Mouse (Mus musculus) heart, embryonic 16.5 days (tissue): ENCODE results near the gene Prickle2. TPM values are rescaled to one million over a fixed set of nuclear protein-coding genes. Genes with fewer than 3 reads are reported as not detected.

ENCODE experiments used
- ATAC-seq: fragments of 200-750 bp; cut with Nextera tagmentation; replicated peaks from 2 replicates; pipeline ENCODE4 v1.8.0; 2017; ENCODE audit warnings: moderate number of reproducible peaks; ENCODE audit not compliant: insufficient read depth, low FRiP score; ENCODE audit errors: extremely low read depth
- H3K27ac ChIP-seq: fragments of 300-500 bp; sonication (generic); 2 replicates; pipeline ENCODE4 v1.5.1; 2014; ENCODE audit warnings: mild to moderate bottlenecking, low read length, control low read depth, moderate library complexity
- H3K27me3 ChIP-seq: fragments of 300-500 bp; sonication (generic); 2 replicates; pipeline ENCODE4 v1.6.1; 2014; ENCODE audit warnings: low read length, mixed read lengths; ENCODE audit not compliant: control insufficient read depth, insufficient read depth
- H3K36me3 ChIP-seq: fragments of 300-500 bp; sonication (generic); 2 replicates; pipeline ENCODE4 v1.6.1; 2014; ENCODE audit not compliant: control insufficient read depth, insufficient read depth
- H3K4me1 ChIP-seq: fragments of 300-500 bp; sonication (generic); 2 replicates; pipeline ENCODE4 v1.6.1; 2014; ENCODE audit warnings: low read length, mixed read lengths; ENCODE audit not compliant: control insufficient read depth, insufficient read depth
- H3K4me2 ChIP-seq: fragments of 300-500 bp; sonication (generic); 2 replicates; pipeline ENCODE4 v1.6.1; 2014; ENCODE audit warnings: low read depth, mild to moderate bottlenecking, control low read depth, low read length
- H3K4me3 ChIP-seq: fragments of 300-500 bp; sonication (generic); 2 replicates; pipeline ENCODE4 v1.5.1; 2014; ENCODE audit warnings: mild to moderate bottlenecking, control low read depth, low read length
- H3K9ac ChIP-seq: fragments of 300-500 bp; sonication (generic); 2 replicates; pipeline ENCODE4 v1.6.1; 2014; ENCODE audit warnings: low read length, control low read depth
- H3K9me3 ChIP-seq: fragments of 300-500 bp; sonication (generic); replicated peaks from 2 replicates; pipeline ENCODE4 v1.6.1; 2016; ENCODE audit warnings: low read length; ENCODE audit not compliant: control insufficient read depth
- WGBS: fragments of 180-500 bp; shearing (Covaris S2); extraction: QIAGEN DNeasy Blood & Tissue Kit; methylation state at CpG from one replicate; pipeline ENCODE4 v1.1.7; 2014; 5-methylcytosine and 5-hydroxymethylcytosine counted together
- polyA plus RNA-seq: library from polyadenylated mRNA; unstranded; fragments of >200 nt; fragmentation: Nextera tagmentation; extraction: Ambion mirVana; gene quantifications from 2 replicates; pipeline ENCODE4 v1.2.1, GENCODE M21; 2015

The Prickle2 gene
- polyA plus RNA-seq, 1 experiment from 2014 or later = 4.2 TPM

DNA sequence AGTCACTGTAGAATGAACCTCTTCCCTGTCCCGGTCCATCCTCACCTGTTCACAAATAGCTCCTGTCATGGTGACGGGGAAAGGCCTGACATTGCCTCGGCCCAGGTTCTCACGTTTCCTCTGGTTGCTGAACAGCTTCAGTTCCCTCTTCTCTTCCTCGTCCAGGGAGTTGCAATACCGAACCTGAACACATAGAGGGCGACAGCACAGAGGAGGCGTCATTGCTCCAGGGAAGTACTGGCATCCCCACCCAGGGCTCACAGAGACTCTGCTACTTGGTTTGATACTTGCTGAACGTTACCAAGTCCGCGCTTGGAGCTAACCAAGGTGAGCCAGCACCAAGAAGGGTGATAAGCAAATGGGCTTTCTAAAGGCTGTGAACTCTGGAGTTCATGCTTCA is 283.7 kb downstream of the Prickle2 start:
- Histone ChIP-seq H3K36me3 (peaks cover 8% of the 10 kb centered on the region; the same call in 1 of the 2 replicates), H3K9me3 (no peaks in the 10 kb centered on the region), H3K4me3 (no peak overlapping the region), H3K9ac (no peak overlapping the region), H3K27me3 (no peaks in the 10 kb centered on the region), H3K27ac (no peak overlapping the region), H3K4me2 (no peak overlapping the region), H3K4me1 (peaks cover 2% of the 10 kb centered on the region; the same call in 1 of the 2 replicates)
- WGBS = 51% methylated on average over 11 of the region's 11 CpGs
- ATAC-seq = no peak

- H3K27ac ChIP-seq = no peak overlapping the region
- H3K4me2 ChIP-seq = no peak overlapping the region
- no peak for ATAC-seq
- H3K4me1 ChIP-seq = peaks cover 2% of the 10 kb centered on the region; the same call in 1 of the 2 replicates
- H3K36me3 ChIP-seq = peaks cover 8% of the 10 kb centered on the region; the same call in 1 of the 2 replicates
- no peak overlapping the region for H3K4me3 ChIP-seq
- H3K9me3 ChIP-seq = no peaks in the 10 kb centered on the region
- H3K9ac ChIP-seq = no peak overlapping the region
- WGBS = 89% methylated on average over 12 of the region's 12 CpGs
- H3K27me3 ChIP-seq = no peaks in the 10 kb centered on the region
Observed at GRCm38 (mm10) chr6:92420106-92420505, 285.8 kb downstream of the Prickle2 start.

- Histone ChIP-seq H3K9ac (no peak overlapping the region), H3K4me3 (no peak overlapping the region), H3K27me3 (no peaks in the 10 kb centered on the region), H3K9me3 (no peaks in the 10 kb centered on the region), H3K4me2 (no peak overlapping the region), H3K27ac (no peak overlapping the region), H3K4me1 (no peaks in the 10 kb centered on the region), H3K36me3 (peaks cover 10% of the 10 kb centered on the region)
- no peak for ATAC-seq
- 83% methylated on average over 7 of the region's 7 CpGs for WGBS
Observed at GRCm38 (mm10) chr6:92415405-92415755, 290.6 kb downstream of the Prickle2 start.

GRCm38 (mm10) chr6:92414478-92415404 is 291.2 kb downstream of the Prickle2 start:
- Histone ChIP-seq H3K4me3 (no peak overlapping the region), H3K36me3 (peaks cover 9% of the 10 kb centered on the region), H3K27me3 (no peaks in the 10 kb centered on the region), H3K9ac (no peak overlapping the region), H3K4me1 (no peaks in the 10 kb centered on the region), H3K9me3 (no peaks in the 10 kb centered on the region), H3K4me2 (no peak overlapping the region), H3K27ac (no peak overlapping the region)
- no peak for ATAC-seq
- 50% methylated on average over 8 of the region's 8 CpGs for WGBS

DNA sequence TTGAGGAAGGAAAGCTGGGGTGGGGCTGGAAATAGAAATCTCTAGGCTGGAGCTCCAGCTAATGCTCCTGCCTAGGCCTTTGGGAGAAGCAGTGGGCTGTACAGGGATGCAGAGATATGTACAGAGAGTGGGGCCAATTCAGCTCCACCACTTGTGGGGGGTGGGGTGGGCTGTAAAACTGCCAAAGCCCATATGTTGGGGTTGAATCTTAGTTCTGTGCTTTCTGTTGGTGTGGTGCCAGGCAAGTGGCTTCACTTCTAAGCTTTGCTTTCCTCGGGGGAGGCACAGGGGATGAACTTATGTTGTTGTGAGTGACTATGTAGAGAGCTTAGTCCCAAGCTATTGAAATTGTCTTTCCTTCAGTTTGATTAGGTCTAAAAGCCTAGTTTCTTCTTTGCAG is 292.0 kb downstream of the Prickle2 start:
- Histone ChIP-seq H3K4me3 (no peak overlapping the region), H3K9ac (no peak overlapping the region), H3K27me3 (no peaks in the 10 kb centered on the region), H3K4me1 (no peaks in the 10 kb centered on the region), H3K9me3 (no peaks in the 10 kb centered on the region), H3K27ac (no peak overlapping the region), H3K4me2 (no peak overlapping the region), H3K36me3 (peaks cover 9% of the 10 kb centered on the region)
- 50% methylated on average over 1 of the region's 1 CpGs for WGBS
- ATAC-seq = no peak

DNA sequence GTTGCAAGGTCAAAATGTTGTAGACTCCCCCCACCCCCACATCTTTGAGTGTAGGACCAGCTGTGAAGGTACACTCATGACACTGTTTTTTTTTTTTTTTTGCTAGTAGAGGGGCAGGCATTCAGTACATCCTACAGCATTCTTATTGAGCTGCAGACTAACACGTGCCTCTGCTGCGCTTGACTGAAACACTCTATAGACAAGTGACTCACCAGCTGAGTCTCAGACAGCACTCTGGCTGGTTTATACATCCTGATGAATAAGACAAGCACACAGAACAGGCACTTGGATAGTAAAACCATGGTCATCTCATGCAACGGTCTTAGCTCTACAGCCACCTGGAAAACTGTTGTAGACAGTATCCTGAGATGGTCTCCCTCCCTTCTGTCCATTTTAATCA is 296.2 kb downstream of the Prickle2 start:
- no peaks in the 10 kb centered on the region for H3K9me3 ChIP-seq
- H3K36me3 ChIP-seq = peaks cover 9% of the 10 kb centered on the region
- no peak overlapping the region for H3K9ac ChIP-seq
- H3K4me2 ChIP-seq = no peak overlapping the region
- WGBS = 89% methylated on average over 3 of the region's 3 CpGs
- H3K4me1 ChIP-seq = no peaks in the 10 kb centered on the region
- H3K27me3 ChIP-seq = no peaks in the 10 kb centered on the region
- H3K27ac ChIP-seq = no peak overlapping the region
- ATAC-seq = no peak
- H3K4me3 ChIP-seq = no peak overlapping the region

DNA sequence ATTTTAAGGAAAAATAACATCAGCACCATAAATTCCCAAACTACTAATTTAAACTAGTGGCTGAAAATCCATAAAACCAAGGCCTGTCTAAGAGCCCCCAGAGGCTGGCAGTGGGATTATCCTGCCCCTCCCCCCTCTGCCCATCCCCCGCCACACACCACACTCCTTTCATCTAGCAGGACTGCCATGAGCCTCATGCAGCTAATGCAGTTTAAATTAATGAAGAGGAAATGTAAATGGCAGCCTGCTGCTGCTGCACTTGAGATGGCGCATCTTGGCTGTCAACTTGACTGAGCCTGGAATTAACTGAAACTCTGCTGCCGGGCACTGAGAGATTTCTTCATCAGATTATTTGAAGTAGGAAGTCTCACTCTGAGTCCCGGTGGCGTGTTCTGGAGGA is 298.7 kb downstream of the Prickle2 start:
- H3K27ac ChIP-seq = no peak overlapping the region
- H3K27me3 ChIP-seq = no peaks in the 10 kb centered on the region
- H3K4me3 ChIP-seq = no peak overlapping the region
- peaks cover 15% of the 10 kb centered on the region for H3K36me3 ChIP-seq
- no peak for ATAC-seq
- no peaks in the 10 kb centered on the region for H3K9me3 ChIP-seq
- H3K4me2 ChIP-seq = no peak overlapping the region
- no peaks in the 10 kb centered on the region for H3K4me1 ChIP-seq
- no peak overlapping the region for H3K9ac ChIP-seq
- 67% methylated on average over 5 of the region's 5 CpGs for WGBS

- Histone ChIP-seq H3K27me3 (no peaks in the 10 kb centered on the region), H3K4me2 (no peak overlapping the region), H3K4me3 (no peak overlapping the region), H3K9me3 (no peaks in the 10 kb centered on the region), H3K36me3 (peaks cover 9% of the 10 kb centered on the region), H3K9ac (no peak overlapping the region), H3K27ac (no peak overlapping the region), H3K4me1 (no peaks in the 10 kb centered on the region)
- ATAC-seq = no peak
- 71% methylated on average over 8 of the region's 8 CpGs for WGBS
Observed at GRCm38 (mm10) chr6:92405571-92405970, 300.4 kb downstream of the Prickle2 start.

DNA sequence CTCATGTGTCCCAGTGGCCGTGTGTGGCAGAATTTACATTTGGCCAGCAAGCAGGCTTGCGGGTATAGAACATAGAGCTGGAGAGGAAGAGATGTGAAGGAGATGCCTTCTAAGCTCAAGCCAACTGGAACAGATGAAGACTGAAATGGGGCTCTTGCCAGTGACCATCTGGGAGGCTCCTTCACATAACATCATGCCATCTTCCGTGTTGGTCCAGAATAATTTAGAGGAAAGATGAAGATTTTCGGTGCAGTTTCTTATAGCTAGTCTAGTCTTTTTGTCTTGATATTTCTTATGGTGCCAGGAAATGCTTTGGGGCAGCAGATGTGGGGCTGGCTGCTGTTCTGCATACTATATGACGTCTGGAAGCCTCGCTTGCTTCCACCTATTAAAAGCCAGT is 308.1 kb downstream of the Prickle2 start:
- H3K4me1 ChIP-seq = peaks cover 5% of the 10 kb centered on the region
- no peak overlapping the region for H3K4me2 ChIP-seq
- no peak overlapping the region for H3K4me3 ChIP-seq
- no peaks in the 10 kb centered on the region for H3K27me3 ChIP-seq
- no peak for ATAC-seq
- no peaks in the 10 kb centered on the region for H3K9me3 ChIP-seq
- H3K36me3 ChIP-seq = 0 out of 2 replicates have a peak, but pooled peaks cover under 1% of the 10 kb centered on the region
- WGBS = 85% methylated on average over 6 of the region's 6 CpGs
- no peak overlapping the region for H3K27ac ChIP-seq
- H3K9ac ChIP-seq = no peak overlapping the region
